Mouse (Mus musculus): ENCODE results near the gene Trip10.

Trip10 gene

DNA sequence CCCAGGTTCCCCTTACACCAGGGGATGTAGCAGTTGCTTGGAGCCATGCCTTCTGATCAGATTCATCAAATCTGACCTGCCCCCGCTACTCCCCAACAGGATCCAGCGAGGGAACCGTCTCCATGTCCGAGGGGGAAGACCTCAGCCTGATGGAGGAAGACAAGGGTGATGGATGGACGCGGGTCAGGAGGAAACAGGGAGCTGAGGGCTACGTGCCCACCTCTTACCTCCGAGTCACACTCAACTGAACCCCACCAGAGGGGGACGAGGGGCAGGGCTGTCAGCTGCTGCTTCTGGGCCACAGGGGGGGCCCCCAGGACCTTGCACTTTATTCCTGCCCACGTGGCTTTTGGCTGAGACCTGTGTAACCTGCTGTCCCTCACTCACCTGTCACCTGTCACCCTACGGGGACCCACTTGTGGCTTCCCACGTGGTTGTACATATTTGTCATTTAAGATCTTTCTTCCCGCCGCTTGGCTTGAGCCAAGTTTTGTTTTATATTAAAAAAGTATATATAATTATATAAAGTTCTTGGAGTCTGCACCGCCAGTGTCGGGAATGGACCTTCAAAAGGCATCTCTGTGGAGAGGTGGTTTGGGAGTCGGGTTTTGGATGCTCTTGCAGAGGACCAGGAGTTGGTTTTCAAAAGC lies 13.8 kb downstream of the Trip10 start:
- in situ Hi-C loops (cut with MboI, MseI) = loop anchor here in 1 of 2 experiments (5.0 kb wide), 1 partner anchor 171 kb away; no protein-coding TSS in a partner anchor

DNA sequence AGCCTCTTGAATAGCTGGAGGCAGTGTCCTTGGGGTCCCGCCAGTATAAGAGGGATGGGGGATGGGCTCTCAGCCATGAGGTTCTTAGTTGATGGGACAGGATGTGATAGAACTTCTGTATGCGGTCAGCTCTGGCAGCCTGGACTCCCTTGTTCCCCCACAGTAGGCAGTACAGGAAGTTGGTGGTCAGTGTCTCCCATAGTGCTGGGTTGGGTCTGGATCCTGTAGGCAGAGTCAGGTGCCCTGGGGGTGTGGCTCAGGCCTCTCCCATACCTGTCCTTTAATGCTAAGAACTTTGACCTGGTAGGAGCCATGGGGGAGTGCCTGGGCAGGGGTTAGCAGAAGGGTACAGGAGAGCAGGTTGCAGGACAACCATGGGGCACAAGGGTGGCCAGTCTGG lies 14.9 kb downstream of the Trip10 start:
- in situ Hi-C loops (cut with MboI, MseI) = loop anchor here in 1 of 2 experiments (5.0 kb wide), 1 partner anchor 172 kb away; no protein-coding TSS in a partner anchor

DNA sequence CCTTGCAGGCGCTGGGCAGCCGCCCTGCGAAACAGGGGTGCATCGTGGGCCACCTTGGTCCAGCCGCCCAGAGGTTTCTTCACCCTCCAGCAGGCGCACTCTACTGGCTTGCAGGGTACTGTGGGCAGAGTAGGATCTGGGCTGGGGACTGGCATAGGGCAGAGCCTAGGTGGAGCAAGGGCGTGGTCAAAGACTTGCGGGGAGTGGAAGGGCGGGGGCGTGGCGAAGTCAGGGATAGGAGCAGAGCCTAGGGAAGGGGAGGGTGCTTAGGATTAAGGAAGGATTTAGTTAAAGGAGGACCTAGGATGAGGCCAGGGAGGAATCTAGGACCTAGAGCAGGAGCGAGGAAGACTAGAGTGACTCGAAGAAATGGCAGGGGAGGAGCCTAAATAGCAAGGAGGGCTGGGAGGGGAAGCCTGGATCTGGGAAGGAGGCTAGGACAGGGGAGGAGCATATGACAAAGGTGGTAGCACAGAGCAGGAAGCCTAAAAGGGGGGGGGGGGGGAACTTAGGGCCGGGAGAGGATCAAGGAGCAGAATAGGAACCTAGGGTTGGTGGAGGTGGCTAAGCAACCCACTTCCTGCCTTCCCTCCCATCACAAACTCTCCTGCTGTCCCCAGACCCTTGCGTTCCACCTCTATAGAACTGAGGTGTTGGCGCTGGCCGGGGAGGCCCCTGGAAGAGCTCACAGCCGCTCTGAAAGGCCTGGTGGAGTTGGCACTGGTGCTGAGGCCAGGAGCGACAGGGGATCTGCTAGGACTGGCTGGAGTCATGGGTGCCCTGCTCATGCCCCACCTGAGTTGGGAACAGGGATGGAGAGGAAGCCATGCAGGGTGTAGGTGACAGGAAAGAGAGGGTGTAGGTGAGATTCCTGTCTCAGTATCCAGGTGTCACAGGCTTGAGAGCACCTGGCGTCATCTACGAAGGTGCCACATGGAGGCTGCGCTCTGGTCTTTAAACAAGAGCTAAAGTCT lies 16.0 kb downstream of the Trip10 start:
- in situ Hi-C loops (cut with MboI, MseI) = loop anchor here in 1 of 2 experiments (5.0 kb wide), 1 partner anchor 173 kb away; no protein-coding TSS in a partner anchor

DNA sequence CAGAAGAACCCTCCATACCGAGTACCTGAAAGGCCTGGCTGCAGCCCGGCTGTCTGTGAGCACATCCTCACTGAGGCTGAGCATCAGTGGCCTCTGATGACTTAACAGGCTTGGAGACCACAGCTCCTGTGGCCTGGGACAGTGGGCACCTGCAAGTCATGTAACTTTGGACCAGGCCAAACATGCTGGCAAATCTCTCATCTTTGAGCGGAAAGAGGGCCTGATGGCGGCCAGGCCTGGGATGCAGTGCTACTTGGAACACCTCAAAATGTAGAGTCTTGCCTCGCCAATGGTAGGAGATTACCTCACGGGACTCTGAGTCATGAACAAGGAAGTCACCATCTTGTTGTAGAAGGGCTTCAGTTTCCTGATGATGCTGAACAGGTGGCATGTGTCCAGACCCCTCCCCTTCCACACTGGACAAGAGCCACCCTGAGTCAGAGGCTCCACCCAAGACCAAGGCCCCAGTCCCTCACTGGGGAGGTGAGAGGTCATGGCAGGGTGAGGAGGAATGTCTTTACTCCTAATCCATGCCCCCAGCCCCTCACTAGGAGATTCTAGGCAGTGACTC lies 18.4 kb downstream of the Trip10 start:
- in situ Hi-C loops (cut with MboI, MseI) = no loop called here

- in situ Hi-C loops (cut with MboI, MseI) = no loop called here
Observed at GRCm38 (mm10) chr17:57271301-57271700, 22.0 kb downstream of the Trip10 start.

GRCm38 (mm10) chr17:57273846-57274245 lies 24.6 kb downstream of the Trip10 start:
- in situ Hi-C loops (cut with MboI, MseI) = no loop called here

DNA sequence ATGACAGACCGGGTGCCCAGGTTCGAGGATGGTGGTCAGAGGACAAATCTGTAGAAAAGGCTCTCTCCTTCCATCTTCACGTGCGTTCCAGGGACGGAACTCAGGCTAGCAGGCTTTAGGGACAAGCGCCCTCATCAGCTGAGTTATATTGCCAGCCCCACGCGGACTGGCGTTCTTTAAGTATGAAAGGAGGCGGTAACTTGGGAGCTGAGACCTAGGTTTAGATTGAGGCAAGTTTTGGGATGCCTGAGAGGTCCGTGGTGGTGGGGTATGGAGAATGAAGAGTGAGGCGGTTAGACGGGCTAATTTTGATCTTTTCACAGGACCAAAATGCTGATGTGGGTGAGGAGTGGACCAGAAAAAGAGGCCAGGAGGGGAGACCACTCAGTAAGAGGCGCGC lies 25.4 kb downstream of the Trip10 start:
- in situ Hi-C loops (cut with MboI, MseI) = loop anchor here (25.0 kb wide), 3 partner anchors 812 to 1562 kb away; partner anchors contain the start of genes Fem1a (in 2 of the 2) and Pot1b (in 1 of the 2)

DNA sequence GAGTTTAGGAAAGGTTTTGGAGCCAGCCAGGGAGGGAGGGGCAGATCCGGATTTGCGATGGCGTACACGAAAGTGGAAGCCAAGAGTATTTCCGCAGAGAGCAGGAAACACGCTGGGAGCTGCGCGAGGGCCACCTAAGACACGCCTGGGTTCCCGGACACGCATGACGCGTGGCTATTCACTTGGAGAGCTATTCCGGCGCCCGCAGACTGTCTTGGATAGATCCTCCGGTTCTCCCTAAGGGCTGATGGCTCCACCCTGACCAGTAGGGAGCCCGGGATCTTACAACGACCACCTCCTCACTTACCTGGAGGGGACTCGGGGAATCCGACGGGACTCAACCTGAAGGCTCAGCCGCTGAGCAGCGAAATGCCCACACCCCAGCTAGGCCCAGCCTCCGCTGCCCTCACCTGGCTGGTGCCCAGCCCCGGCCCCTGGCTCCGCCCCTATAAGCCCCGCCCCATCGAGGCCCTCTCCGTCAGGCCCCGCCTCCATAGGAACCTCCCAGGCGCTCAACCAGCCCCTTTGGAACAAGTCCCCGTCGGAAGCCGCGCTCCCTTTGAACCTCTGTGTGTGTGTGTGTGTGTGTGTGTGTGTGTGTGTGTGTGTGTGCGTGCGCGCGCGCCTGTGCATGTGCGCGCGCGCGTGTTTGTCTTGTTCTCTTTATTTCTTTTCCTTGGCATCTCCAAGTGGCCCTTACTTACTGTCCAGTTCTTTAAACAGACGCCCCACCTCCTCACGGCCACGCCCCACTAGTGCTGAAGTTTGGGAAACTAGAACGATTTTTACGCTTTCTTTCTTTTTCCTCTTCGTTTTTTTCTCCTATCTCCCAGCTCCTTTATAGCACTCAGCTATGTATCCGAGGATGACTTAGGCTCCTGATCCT lies 26.1 kb downstream of the Trip10 start:
- in situ Hi-C loops (cut with MboI, MseI) = loop anchor here (25.0 kb wide), 3 partner anchors 813 to 1563 kb away; partner anchors contain the start of genes Fem1a (in 2 of the 2) and Pot1b (in 1 of the 2)

DNA sequence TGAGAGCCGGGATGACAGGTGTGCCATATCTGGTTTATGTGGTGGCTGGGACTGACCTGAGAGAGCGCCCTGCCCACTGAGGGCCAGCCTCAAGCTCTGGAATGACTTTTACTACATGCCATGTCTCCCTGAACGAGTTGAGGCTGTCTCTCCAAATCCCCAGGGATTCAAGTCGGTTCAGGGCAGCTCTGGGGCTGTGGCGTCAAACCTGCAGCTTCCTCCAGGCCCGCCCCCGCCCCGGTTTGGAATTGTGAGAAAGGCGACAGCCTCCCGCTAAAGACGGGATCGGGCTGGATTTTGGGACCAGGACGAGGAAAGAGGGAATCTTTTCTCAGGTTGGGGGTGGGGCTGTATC lies 26.7 kb downstream of the Trip10 start:
- in situ Hi-C loops (cut with MboI, MseI) = loop anchor here (25.0 kb wide), 3 partner anchors 814 to 1564 kb away; partner anchors contain the start of genes Fem1a (in 2 of the 2) and Pot1b (in 1 of the 2)

DNA sequence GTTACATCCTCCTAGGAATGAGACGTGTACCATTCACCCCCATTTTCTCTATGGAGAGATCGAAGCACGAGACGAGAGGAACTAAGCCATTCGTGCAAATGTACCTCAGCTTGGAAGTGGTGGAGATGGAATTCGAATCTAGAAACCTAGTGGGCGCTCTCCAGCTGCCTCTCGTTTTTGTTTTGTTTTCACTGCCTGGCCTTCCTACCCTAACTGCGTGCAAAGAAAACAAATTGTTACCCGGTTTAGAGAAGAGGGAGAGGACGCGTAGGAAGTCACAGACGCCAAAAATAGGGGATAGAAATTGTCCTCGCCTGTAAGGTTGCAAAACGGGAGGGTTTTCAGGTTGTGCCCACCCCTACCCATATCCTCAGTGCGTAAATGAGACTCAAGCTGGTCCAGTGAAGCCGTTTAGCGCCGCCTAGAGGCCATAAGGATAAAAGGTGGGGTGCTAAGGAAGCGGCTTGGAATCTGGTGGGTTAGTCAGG lies 27.4 kb downstream of the Trip10 start:
- in situ Hi-C loops (cut with MboI, MseI) = loop anchor here (25.0 kb wide), 3 partner anchors 814 to 1564 kb away; partner anchors contain the start of genes Fem1a (in 2 of the 2) and Pot1b (in 1 of the 2)

DNA sequence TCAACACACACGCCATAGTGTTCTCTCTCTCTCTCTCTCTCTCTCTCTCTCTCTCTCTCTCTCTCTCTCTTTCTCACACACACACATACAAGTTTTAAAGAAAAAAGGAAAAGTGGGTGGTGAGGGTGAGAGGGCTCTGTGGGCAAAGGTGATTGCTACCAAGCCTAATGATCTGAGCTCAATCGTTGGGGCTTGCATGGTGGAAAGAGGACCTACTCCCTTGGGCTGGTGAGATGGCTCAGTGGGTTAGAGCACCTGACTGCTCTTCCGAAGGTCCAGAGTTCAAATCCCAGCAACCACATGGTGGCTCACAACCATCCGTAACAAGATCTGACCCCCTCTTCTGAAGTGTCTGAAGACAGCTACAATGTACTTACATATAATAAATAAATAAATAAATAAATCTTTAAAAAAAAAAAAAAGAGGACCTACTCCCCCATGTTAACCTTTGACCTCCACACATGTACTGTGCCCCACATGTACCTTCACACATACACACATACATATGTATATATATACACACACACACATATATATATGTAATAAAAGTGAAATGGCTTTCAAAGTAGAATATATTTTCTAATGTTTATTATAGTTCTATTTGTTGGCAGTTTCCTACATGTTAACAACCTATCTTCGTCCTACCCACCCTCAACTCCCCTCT lies 28.5 kb downstream of the Trip10 start:
- in situ Hi-C loops (cut with MboI, MseI) = loop anchor here (25.0 kb wide), 3 partner anchors 815 to 1565 kb away; partner anchors contain the start of genes Fem1a (in 2 of the 2) and Pot1b (in 1 of the 2)

GRCm38 (mm10) chr17:57278537-57278936 lies 29.3 kb downstream of the Trip10 start:
- in situ Hi-C loops (cut with MboI, MseI) = loop anchor here (25.0 kb wide), 3 partner anchors 816 to 1566 kb away; partner anchors contain the start of genes Fem1a (in 2 of the 2) and Pot1b (in 1 of the 2)

DNA sequence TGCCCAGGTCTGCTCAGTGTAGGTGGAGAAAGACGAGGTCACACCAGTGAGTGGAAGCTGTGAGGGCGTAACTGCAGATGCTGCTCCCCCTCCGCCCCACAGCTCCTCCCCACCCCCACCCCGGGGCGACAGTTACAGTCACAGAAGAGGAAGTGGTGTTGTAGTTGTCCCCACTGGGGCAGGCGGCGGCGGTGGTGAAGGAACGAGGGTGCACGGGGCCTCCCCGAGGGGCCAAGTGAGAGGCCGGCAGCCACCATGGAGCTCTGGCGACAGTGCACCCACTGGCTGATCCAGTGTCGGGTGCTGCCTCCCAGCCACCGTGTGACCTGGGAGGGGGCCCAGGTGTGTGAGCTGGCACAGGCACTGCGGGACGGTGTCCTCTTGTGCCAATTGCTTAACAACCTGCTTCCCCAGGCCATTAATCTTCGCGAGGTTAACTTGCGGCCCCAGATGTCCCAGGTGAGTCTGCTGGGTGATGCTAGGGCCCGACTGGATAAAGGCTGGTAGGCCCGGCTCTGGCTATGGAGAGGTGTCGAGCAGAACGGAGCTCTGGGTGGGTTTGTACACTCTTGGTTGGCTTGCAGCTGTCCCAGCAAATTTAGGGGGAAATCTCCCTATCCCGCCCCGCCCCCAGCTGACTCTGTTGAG lies 29.8 kb downstream of the Trip10 start, which contains the start of gene Vav1:
TSS of gene Vav1 (plus strand) at position 158 of the 648 bp plus-strand sequence.
- in situ Hi-C loops (cut with MboI, MseI) = loop anchor here (25.0 kb wide), 3 partner anchors 817 to 1567 kb away; partner anchors contain the start of genes Fem1a (in 2 of the 2) and Pot1b (in 1 of the 2)

DNA sequence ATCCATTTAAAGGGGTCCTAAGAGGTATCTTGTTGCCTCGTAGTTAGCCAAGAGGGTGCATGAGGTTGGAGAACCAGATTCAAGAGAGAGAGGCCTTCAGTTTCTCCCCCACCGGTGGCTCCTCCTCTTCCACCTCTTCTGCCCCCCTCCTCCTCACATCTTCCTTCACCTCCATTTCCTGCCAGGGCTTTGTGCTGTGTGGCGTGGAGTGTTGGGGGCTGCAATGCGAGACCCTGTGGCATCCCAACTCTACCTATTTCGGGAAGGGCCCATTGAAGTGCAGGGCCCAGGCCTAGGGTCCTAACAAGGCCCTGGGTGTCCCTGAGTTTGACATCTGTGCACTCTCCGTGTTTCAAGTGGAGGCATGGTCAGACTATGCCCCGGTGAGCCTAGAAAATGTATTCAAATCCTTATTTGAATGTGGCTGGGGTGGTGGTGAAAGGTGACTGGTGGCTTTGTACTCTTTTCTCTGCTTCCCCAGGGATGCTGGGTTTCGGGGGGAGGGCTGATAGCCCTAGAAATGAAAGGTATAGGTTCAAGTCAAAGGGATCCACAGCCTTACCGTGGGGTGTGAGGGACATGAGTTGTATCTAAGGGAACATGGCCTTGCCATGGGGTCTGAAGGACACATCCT lies 30.5 kb downstream of the Trip10 start:
- in situ Hi-C loops (cut with MboI, MseI) = loop anchor here (25.0 kb wide), 3 partner anchors 817 to 1567 kb away; partner anchors contain the start of genes Fem1a (in 2 of the 2) and Pot1b (in 1 of the 2)

DNA sequence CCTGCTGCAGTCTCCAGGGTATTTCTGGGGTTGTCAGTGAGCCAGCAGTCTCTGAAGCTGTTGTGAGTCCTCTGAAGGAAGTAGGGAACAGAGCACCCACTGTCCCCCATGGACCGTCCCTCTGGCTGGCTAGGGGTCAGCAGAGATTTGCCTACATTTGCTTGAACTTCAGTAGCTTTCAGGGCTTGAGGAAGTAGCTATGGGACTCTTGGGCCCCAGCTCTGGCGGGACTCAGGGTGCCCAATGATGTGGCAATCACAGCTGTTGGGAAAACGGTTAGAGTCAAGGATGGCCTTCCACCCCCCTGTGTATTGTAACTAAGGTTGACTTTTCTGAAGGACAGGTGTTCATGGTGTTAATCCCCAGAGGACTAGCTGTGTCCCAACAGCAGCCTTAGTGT lies 31.2 kb downstream of the Trip10 start:
- in situ Hi-C loops (cut with MboI, MseI) = loop anchor here (25.0 kb wide), 3 partner anchors 818 to 1568 kb away; partner anchors contain the start of genes Fem1a (in 2 of the 2) and Pot1b (in 1 of the 2)

DNA sequence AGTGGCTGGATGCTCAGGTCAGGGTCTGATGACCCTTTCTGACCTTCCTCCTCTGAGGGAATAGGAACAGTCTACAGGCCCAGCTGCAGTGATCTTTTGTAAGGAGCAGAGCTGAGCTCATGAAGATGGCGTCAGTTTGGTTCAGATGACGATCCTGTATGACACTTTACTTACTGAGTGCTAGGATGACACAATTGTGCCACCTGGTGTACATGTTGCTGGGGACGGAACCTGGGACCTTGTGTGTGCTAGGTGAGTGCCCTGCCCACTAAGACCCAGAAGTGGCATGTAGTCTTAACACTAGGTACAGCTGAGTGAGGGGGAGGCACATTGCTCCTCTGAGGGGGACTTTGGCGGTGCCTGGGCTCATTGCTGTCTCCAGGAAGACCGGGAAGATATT lies 34.7 kb downstream of the Trip10 start:
- in situ Hi-C loops (cut with MboI, MseI) = loop anchor here (25.0 kb wide), 3 partner anchors 822 to 1572 kb away; partner anchors contain the start of genes Fem1a (in 2 of the 2) and Pot1b (in 1 of the 2)

DNA sequence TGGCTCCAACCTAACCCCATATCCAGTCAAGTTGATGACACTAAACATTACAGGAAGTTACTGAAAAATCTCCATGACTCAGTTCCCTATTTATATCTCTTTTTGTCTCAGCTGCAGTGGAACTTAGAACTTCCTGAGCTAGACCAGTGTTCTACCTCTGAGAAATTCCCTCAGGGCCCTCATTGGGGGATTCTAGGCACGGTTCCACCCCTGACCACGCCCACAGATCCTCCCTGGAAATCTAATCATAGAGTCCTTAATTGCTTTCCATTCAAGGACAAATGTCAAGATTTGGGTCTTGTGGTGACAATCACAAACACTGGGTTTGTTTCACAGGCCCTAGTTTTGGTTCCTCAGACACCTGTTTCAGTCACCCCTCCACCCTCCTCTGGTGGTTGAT lies 35.8 kb downstream of the Trip10 start:
- in situ Hi-C loops (cut with MboI, MseI) = loop anchor here (25.0 kb wide), 3 partner anchors 823 to 1573 kb away; partner anchors contain the start of genes Fem1a (in 2 of the 2) and Pot1b (in 1 of the 2)

All from T-helper 17 cell (primary cell).